Mouse (Mus musculus): ENCODE measurements at regions not wholly inside any gene's neighbourhood (a gene's known extent, or its start where the extent isn't known, plus 50 kb on each side); places are given as distances from the start of the nearest gene placed in this dataset.

GRCm38 (mm10) chr1:62872771-62873170 lies 169.7 kb downstream of the Nrp2 start:
- no peak for DNase-seq

DNA sequence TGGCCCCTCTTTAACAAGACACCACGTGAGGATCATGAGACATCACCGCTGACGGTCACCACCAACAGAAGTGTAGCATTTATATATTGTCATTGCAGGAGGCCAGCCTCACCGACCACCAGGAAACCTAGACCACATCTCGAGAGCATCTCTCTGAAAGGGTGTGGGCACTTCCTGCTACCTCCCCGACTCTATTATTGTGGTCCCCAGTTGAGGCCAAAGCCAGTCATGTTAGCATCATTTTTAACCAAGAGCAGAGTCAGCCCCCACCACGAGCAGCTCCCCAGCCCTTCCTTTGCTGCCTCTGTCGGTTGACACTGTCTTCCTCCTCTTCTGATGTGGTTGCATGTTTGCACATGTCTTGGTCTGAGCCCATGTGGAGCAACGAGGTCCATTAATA lies 172.5 kb downstream of the Nrp2 start:
- DNase-seq: peak in 1 of 2 experiments; percentile 7

GRCm38 (mm10) chr1:62876685-62877084 lies 173.6 kb downstream of the Nrp2 start:
- no peak for DNase-seq

DNA sequence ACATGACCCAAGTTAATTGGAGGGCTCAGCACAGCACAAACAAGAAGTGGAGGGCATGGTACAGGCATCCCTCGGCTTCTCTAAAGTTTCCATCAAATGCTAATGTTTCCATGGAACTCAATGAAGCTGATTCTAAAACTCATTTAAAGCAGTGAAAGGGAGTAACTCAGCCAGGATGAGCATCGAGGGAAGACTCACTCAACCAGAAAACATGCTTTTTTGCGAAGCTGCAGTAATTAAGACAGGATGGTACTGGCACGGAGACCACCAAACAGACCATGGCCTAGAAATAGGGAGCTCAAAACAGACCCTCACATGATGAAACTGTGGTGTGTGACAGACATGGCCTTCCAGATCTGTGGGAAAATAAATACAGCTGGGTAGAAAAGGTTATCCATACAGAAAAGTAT lies 177.8 kb downstream of the Nrp2 start:
- DNase-seq: no peak

DNA sequence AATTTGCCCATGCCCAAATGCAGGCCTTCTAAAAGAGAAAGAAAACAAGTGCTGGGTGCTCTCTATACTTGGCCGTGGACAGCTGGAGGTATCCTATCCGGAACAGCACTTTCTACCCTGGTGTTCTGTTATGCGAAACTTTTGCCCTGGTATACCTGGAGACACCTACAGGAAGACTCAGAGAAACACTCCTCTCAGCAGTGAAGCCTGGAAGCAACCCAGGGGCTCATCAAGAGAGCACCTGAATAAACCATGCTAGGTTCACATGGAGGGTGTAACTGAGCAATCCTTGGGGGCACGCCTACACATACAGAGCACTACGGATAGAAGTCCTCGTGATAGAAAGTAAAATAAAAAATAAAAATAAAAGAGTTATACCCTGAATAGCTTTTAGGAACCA lies 178.4 kb downstream of the Nrp2 start:
- no peak for DNase-seq

GRCm38 (mm10) chr1:62882028-62882427 lies 178.9 kb downstream of the Nrp2 start:
- DNase-seq: no peak

GRCm38 (mm10) chr1:62884876-62885480 lies 181.9 kb downstream of the Nrp2 start:
- no peak for DNase-seq

DNA sequence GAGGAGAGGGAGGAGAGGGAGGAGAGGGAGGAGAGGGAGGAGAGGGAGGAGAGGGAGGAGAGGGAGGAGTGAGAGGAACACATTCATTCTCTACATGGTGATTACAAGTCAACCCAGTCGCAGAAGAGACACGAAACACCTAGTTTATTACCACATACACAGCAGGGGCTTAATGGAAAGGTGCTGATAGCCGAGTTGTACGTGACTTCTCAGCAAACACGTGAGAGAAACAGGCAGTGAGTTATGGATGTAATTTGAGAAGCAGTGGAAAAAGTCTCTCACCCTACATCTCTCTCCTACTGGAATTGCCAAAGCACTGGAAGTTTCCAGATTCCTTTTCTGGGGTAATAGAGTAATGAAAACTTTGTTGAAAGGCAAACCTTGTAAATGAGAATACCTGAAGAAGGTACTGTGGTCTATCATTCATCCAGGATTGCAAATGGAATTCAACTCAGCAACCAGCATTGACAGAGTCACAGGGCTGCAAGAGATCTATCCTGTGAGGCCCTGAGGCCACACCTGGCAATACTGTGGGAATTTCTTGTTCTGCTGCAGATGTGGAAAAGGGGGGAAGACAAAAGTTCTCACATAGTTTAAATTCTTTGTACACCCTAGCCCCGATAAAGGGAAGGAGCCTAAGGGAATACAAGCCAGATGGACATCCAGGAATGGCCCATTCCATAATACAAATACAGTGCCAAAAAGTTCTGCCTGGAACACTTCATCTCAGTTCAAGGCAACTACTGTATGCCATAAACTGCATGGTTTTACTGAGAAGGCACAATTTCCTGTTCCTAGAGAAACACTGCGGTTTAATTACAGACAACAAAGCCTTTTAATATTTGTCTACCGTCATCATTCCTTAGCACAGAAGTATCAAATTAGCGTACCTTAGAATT lies 184.7 kb downstream of the Nrp2 start:
- DNase-seq: no peak

DNA sequence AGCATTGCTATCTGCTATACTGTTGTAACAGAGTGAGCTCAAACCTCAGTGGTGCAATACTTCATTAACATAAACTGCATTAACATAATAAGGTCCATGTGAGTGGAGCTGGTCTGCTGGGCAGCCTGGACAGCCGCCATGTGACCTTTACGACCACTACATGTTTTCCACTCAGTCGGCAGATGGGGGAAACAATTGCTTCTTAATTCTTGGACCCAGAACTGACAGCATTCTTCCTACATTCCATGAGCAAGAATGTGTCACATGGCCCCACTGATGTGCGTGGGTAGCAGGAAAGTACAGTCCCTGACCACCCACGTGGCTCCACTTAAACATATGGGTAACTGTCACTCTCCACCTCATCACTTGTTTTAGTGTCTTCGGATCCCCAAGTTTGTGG lies 198.3 kb downstream of the Nrp2 start:
- DNase-seq: no peak

GRCm38 (mm10) chr1:62901871-62902270 lies 198.8 kb downstream of the Nrp2 start:
- DNase-seq: no peak

DNA sequence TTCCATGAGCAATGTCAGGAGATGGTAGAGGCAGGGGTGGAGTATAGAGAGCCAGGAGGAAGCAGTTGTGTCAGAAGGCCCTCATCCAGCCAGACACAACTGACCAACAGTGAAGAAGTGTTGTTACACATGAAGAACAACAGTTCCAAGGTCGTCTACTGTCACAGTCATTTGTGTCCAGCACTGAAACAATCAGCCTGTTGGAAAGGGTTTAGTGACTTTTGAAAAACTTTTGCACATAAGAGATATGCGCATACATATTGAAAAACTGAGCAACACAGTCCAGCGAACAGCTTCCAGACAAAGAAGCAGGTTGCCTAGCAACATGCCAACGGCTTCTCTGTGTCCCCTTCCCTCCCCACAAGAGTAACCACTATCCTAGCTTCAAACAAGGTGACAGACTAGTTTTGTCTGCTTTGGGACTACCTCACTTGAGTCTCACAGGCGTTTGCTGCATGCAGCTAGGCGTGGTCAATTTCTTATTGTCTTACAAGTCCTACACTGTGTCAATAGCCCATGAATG lies 199.9 kb downstream of the Nrp2 start:
- DNase-seq: no peak

GRCm38 (mm10) chr1:62905739-62906138 lies 202.7 kb downstream of the Nrp2 start:
- DNase-seq: no peak

GRCm38 (mm10) chr1:62907243-62907642 lies 204.2 kb downstream of the Nrp2 start:
- no peak for DNase-seq

Measured in spleen, adult 18-20 months (tissue).